Mouse (Mus musculus) hindbrain, embryonic 14.5 days (tissue): Measurements from ENCODE around the gene Fbxw5. TPM values are rescaled to one million over a fixed set of nuclear protein-coding genes. Genes with fewer than 3 reads are reported as not detected.

ENCODE experiments used
- polyA plus RNA-seq: library from polyadenylated mRNA; unstranded; fragments of >200 nt; fragmentation: Nextera tagmentation; extraction: Ambion mirVana; gene quantifications from 2 replicates; pipeline ENCODE4 v1.2.1, GENCODE M21; 2014

Gene Fbxw5
- polyA plus RNA-seq, 1 experiment from 2014 or later: 116 TPM

Other genes with a start within 250 kb of the Fbxw5 start
- gene Tmem203, start 245.3 kb upstream of the Fbxw5 start, polyA plus RNA-seq: 9.8 and 12.5 TPM in 2 replicates
- 13.4 and 14.7 TPM in 2 replicates for gene Tprn, start 238.1 kb upstream of the Fbxw5 start, polyA plus RNA-seq
- 175 and 190 TPM in 2 replicates for gene Ssna1, start 228.3 kb upstream of the Fbxw5 start, polyA plus RNA-seq
- 113 and 114 TPM in 2 replicates for gene Anapc2, start 228.3 kb upstream of the Fbxw5 start, polyA plus RNA-seq
- not detected in 2 replicates for gene Tmem210, start 212.6 kb upstream of the Fbxw5 start, polyA plus RNA-seq
- gene Lrrc26, start 210.8 kb upstream of the Fbxw5 start, polyA plus RNA-seq: not detected in 2 replicates
- 57.2 and 68.4 TPM in 2 replicates for gene Grin1, start 181.6 kb upstream of the Fbxw5 start, polyA plus RNA-seq
- 51.6 and 66.0 TPM in 2 replicates for gene Man1b1, start 168.4 kb upstream of the Fbxw5 start, polyA plus RNA-seq
- gene Dpp7, start 144.4 kb upstream of the Fbxw5 start, polyA plus RNA-seq: 21.5 and 24.7 TPM in 2 replicates
- gene Uap1l1, start 135.1 kb upstream of the Fbxw5 start, polyA plus RNA-seq: 6.3 and 6.8 TPM in 2 replicates
- gene Sapcd2, start 128.4 kb upstream of the Fbxw5 start, polyA plus RNA-seq: 10.0 and 10.8 TPM in 2 replicates
- gene Entpd2, start 104.9 kb upstream of the Fbxw5 start, polyA plus RNA-seq: 2.6 and 3.3 TPM in 2 replicates
- gene Npdc1, start 101.4 kb upstream of the Fbxw5 start, polyA plus RNA-seq: 365 and 378 TPM in 2 replicates
- 0.37 TPM in 1 of 2 replicates, not detected in the other for gene Fut7, start 77.5 kb upstream of the Fbxw5 start, polyA plus RNA-seq
- gene Abca2, start 72.0 kb upstream of the Fbxw5 start, polyA plus RNA-seq: 15.6 and 17.3 TPM in 2 replicates
- 2.2 and 2.6 TPM in 2 replicates for gene Clic3, start 43.9 kb upstream of the Fbxw5 start, polyA plus RNA-seq
- gene Paxx, start 39.7 kb upstream of the Fbxw5 start, polyA plus RNA-seq: 93.1 and 109 TPM in 2 replicates
- gene Ptgds, start 30.7 kb upstream of the Fbxw5 start, polyA plus RNA-seq: 230 and 390 TPM in 2 replicates
- gene Lcn12, start 6.8 kb upstream of the Fbxw5 start, polyA plus RNA-seq: not detected in 2 replicates
- gene C8g, start 969 bp downstream of the Fbxw5 start, polyA plus RNA-seq: 4.1 and 5.5 TPM in 2 replicates
- gene Traf2, start 46.2 kb downstream of the Fbxw5 start, polyA plus RNA-seq: 15.6 and 16.3 TPM in 2 replicates
- gene Edf1, start 57.1 kb downstream of the Fbxw5 start, polyA plus RNA-seq: 353 and 366 TPM in 2 replicates
- gene Mamdc4, start 74.1 kb downstream of the Fbxw5 start, polyA plus RNA-seq: 1.3 and 1.7 TPM in 2 replicates
- gene Phpt1, start 74.5 kb downstream of the Fbxw5 start, polyA plus RNA-seq: 171 and 187 TPM in 2 replicates
- 10.8 and 12.7 TPM in 2 replicates for gene Ajm1, start 81.0 kb downstream of the Fbxw5 start, polyA plus RNA-seq
- 59.0 and 61.6 TPM in 2 replicates for gene Rabl6, start 107.8 kb downstream of the Fbxw5 start, polyA plus RNA-seq
- 0.26 and 0.44 TPM in 2 replicates for gene Ccdc183, start 116.9 kb downstream of the Fbxw5 start, polyA plus RNA-seq
- gene Tmem141, start 121.3 kb downstream of the Fbxw5 start, polyA plus RNA-seq: 52.5 and 53.5 TPM in 2 replicates
- 3.9 and 4.0 TPM in 2 replicates for gene Fcna, start 127.3 kb downstream of the Fbxw5 start, polyA plus RNA-seq
- not detected in 2 replicates for gene Lcn8, start 152.4 kb downstream of the Fbxw5 start, polyA plus RNA-seq
- gene Lcn5, start 157.2 kb downstream of the Fbxw5 start, polyA plus RNA-seq: not detected in 2 replicates
- gene Lcn6, start 176.0 kb downstream of the Fbxw5 start, polyA plus RNA-seq: not detected in 2 replicates
- not detected in 2 replicates for gene Lcn10, start 182.0 kb downstream of the Fbxw5 start, polyA plus RNA-seq
- not detected in 2 replicates for gene Obp2a, start 199.3 kb downstream of the Fbxw5 start, polyA plus RNA-seq
- gene Bmyc, start 206.0 kb downstream of the Fbxw5 start, polyA plus RNA-seq: 145 and 153 TPM in 2 replicates
- not detected in 2 replicates for gene Obp2b, start 236.3 kb downstream of the Fbxw5 start, polyA plus RNA-seq